Mouse (Mus musculus) MEL (cell line): ENCODE data around the gene Sowaha.
A peak's percentile ranks its signal among the peaks of the same experiment; 100 is the strongest.

Experiments
- CHD2 ChIP-seq: IDR thresholded peaks from 2 replicates; pipeline ENCODE4 v1.6.1; 2011; ENCODE audit warnings: low read length, improper control_type of control experiment
- CTCF ChIP-seq, 3 experiments: IDR thresholded peaks in 2 of 3; conservative IDR thresholded peaks in 1 of 3; 2 replicates each; pipeline ENCODE4 v1.5.1; 2011 to 2012; ENCODE audit warnings: low read length in 3 of 3, low read depth in 2 of 3, mild to moderate bottlenecking in 2 of 3, improper control_type of control experiment in 1 of 3, inconsistent platforms in 1 of 3, mixed read lengths in 1 of 3, moderate library complexity in 1 of 3; ENCODE audit not compliant: control insufficient read depth in 1 of 3, insufficient read depth in 1 of 3, poor library complexity in 1 of 3, severe bottlenecking in 1 of 3
- EP300 ChIP-seq, 2 experiments: IDR thresholded peaks; 2 replicates each; pipeline ENCODE4 v1.6.1; 2011; ENCODE audit warnings: improper control_type of control experiment in 2 of 2, low read length in 2 of 2, low read depth in 1 of 2, mild to moderate bottlenecking in 1 of 2
- ETS1 ChIP-seq: IDR thresholded peaks from 2 replicates; pipeline ENCODE4 v1.6.1; 2012; ENCODE audit warnings: low read depth, mild to moderate bottlenecking, inconsistent platforms, low read length, improper control_type of control experiment, moderate library complexity
- GATA1 ChIP-seq: IDR thresholded peaks from 2 replicates; pipeline ENCODE4 v1.6.1; 2011; ENCODE audit warnings: low read depth, low read length, improper control_type of control experiment
- MAX ChIP-seq: IDR thresholded peaks from 2 replicates; pipeline ENCODE4 v1.6.1; 2011; ENCODE audit warnings: low read length, improper control_type of control experiment
- POLR2A ChIP-seq, 2 experiments: IDR thresholded peaks; 2 replicates each; pipeline ENCODE4 v1.6.1; 2011 to 2012; ENCODE audit warnings: low read length in 2 of 2, mild to moderate bottlenecking in 2 of 2, control low read depth in 1 of 2, improper control_type of control experiment in 1 of 2, low read depth in 1 of 2, moderate library complexity in 1 of 2; ENCODE audit not compliant: control insufficient read depth in 1 of 2, insufficient read depth in 1 of 2, poor library complexity in 1 of 2
- POLR2AphosphoS2 ChIP-seq: IDR thresholded peaks from 2 replicates; pipeline ENCODE4 v1.6.1; 2011; ENCODE audit warnings: low read length, improper control_type of control experiment
- USF2 ChIP-seq, 2 experiments: IDR thresholded peaks; 2 replicates each; pipeline ENCODE4 v1.6.1; 2011 to 2012; ENCODE audit warnings: improper control_type of control experiment in 2 of 2, low read length in 2 of 2, borderline replicate concordance in 1 of 2, inconsistent platforms in 1 of 2, low read depth in 1 of 2, mild to moderate bottlenecking in 1 of 2; ENCODE audit not compliant: insufficient read depth in 1 of 2

- no peak for TF ChIP-seq CHD2
- no peak for TF ChIP-seq MAX
- TF ChIP-seq POLR2A (IDR thresholded peaks at IDR 0.05; ENCODE audit: control insufficient read depth in 1 of 2, insufficient read depth in 1 of 2, low read depth in 1 of 2, low read length in 2 of 2, poor library complexity in 1 of 2) = 0 out of 4 replicates have a peak, but pooled peaks of 1 of the 2 experiments have one; percentile 16
- TF ChIP-seq CTCF (IDR thresholded peaks at IDR 0.05 in 2 of 3, conservative IDR thresholded peaks at IDR 0.05 in 1 of 3; ENCODE audit: control insufficient read depth in 1 of 3, insufficient read depth in 1 of 3, low read depth in 2 of 3, low read length in 3 of 3, poor library complexity in 1 of 3, severe bottlenecking in 1 of 3) = no peak
- TF ChIP-seq EP300 (IDR thresholded peaks at IDR 0.05; ENCODE audit: low read depth in 1 of 2, low read length in 2 of 2) = no peak
- TF ChIP-seq GATA1 = no peak
- peak; percentile 27; the same call in 1 of the 2 replicates for TF ChIP-seq POLR2AphosphoS2
- no peak for TF ChIP-seq ETS1
- no peak for TF ChIP-seq USF2 (IDR thresholded peaks at IDR 0.05; ENCODE audit: borderline replicate concordance in 1 of 2, insufficient read depth in 1 of 2, low read depth in 1 of 2, low read length in 2 of 2)
These were observed 45.4 kb upstream of the Sowaha start for GRCm38 (mm10) chr11:53525461-53525860.
